Mouse (Mus musculus): ENCODE measurements around the gene Ugt1a1.

DNA sequence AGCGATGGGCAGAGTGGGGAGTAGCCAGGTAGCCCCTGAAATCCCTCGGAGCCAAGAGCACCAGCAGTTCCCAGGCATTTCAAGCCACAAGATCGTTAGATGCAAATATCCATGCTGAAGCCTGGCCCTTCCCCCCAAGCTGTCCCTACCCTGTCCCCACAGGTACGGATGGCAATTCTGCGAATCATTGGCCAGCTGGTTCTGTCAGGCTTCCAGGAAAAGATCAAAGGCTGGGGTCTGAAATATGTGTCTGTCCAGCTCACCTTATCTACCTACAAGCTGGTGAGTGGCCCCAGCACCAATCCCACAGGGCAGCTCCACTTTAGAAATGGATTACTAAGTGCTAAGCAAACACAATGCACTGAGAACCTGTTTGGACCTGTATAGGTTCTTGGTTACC, 25.6 kb downstream of the Ugt1a1 start:
- TF ChIP-seq CTCF (IDR thresholded peaks at IDR 0.05; ENCODE audit: control insufficient read depth, insufficient read depth, low read length) (no peak), POLR2A (IDR thresholded peaks at IDR 0.05; ENCODE audit: borderline replicate concordance, control insufficient read depth, low read depth, low read length) (no peak)
